Mouse (Mus musculus): ENCODE results near the gene Nrp2.

Gene Nrp2

DNA sequence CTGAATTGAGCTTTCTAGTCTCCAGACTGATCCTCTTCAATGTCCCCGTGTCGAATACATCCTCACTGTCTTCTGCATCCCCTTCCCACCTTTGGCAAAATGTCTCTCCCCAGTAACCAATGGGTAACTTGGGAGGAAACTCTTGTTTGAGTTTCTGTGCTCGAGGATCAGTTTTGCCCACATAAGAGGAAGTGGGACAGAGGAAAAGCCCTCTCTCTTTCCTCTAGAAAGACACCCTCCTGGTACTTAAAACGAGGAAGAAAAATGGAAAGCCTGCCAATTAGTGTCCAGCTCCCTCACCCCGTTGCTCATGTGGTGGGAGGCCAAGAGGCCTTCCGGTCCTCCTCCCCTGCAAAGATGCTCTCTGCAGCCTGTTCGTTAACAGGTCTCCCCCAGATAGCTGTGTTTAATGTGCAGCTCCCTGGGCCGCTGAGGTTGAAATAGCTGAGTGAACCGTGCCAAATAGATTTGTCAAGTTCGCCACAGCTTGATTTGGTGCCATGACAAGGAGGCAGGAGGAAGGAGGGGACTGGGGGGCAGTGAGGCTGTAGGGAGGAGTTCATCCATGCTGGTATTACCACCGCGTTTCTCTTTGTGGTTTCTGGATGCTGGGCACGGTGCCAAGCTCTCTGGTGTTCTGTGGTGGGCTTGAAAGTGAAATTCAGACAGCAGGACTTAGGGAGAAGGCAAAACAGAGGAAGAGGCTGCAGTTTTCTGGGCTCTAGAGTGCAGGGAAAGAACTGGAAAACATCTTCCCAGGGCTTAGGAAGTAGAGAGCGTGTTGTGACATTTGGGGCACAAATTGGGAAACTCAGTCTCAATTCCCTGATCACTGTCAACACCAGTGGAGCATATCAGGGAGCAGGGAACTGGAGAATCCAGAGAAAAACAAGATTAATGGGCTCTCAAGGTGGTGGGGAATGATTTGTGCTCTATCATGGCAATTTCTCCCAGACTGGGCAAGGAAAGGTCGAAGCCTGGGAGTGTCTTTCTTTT lies 48.2 kb downstream of the Nrp2 start:
- DNase-seq (ENCODE audit: low spot score in 2 of 2), result no peak

DNA sequence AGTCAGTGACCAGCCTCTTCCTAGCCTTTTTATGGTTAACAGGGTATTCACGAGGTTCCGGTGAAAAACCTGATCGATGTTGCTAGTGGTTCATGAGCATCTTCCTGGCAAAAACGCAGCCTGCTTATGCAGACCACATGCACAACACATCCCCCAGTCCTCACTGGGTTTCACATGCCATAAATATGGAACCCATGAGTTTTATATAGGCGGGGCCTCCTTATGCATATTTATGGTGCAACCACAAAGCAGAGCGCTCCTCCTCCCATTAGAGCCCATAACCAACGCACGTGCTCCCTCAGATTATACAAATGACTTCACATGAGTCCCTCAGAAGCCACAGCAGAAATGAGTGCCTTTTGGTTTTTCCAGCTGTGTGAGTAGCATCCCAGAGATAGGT lies 49.0 kb downstream of the Nrp2 start:
- no peak for DNase-seq (ENCODE audit: low spot score in 2 of 2)

DNA sequence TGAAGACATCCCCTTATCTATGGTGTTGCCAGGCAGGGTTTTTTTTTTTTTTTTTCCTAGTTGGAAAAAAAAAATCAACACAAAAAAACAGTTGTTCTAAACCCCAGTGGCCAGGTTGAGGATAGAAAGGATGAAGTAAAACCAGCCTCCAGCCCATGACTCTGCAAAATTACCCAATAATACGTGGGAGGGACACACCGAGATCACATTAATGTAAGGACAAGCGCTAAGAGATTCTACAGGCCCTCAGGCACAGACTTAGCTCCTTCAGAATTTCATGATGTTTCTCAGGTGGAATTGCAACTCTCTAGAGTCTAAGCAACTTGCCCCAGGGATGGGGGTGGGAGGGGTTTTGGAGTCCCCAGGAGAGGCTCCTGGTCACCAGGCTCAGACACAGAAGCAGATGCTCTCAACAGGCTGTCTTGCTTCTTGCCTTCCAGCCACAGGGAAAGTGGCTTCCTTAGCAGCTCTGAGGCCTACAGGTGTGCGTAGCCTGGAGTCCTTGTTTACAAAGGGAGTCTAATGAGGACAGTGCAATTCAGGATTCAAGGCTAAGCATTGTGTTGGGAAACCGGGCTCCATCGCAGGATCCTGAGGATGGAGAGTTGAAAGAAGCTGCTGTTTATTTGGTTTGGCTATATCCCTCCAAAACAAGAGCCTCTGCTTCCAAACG lies 49.7 kb downstream of the Nrp2 start:
- DNase-seq (ENCODE audit: low spot score in 2 of 2), result no peak

- no peak for DNase-seq (ENCODE audit: low spot score in 2 of 2)
These were observed 51.2 kb downstream of the Nrp2 start for GRCm38 (mm10) chr1:62754066-62754835.

DNA sequence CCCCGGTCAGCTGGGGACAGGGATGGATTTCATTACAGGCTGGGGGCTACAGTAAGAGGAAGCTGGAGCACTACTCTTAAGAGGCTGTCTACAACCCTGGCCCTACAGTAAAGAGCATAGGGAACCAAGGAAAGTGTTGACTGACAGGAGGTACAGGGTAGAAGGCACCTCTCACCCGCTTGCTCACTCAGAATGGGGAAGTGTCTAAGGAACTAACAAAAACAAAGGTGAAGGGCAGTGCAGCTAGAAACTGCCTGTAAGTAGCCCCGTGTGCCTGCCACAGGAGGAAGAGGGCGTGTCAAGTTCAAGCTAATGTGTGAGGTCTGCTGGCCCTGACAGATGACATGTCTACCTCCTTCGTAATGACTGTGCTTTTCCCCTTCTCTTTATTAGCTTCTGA lies 57.0 kb downstream of the Nrp2 start:
- peak in 1 of 2 experiments; percentile 43 for DNase-seq (ENCODE audit: low spot score in 2 of 2)

- DNase-seq (ENCODE audit: low spot score in 2 of 2), result no peak
These were observed 57.5 kb downstream of the Nrp2 start for GRCm38 (mm10) chr1:62760565-62760964.

DNA sequence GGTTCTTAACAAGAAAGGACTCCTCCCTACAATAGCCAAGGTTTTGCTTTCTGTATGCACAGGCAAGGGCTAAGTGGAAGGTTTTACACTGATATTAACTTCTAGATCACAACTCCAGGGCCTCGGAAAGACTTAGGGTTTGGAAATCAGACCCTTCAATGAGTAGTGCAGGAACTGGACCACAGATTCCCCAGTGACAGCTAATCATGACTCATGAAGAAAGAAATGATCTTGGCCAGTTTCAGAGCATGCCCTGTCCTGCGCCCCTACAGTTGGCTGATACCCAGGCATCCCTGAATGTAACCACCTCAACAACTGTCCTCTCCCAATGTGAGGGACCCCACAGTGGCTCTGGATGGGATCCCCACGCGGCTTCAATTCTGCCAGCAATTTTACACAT lies 60.7 kb downstream of the Nrp2 start:
- no peak for DNase-seq (ENCODE audit: low spot score in 2 of 2)

DNA sequence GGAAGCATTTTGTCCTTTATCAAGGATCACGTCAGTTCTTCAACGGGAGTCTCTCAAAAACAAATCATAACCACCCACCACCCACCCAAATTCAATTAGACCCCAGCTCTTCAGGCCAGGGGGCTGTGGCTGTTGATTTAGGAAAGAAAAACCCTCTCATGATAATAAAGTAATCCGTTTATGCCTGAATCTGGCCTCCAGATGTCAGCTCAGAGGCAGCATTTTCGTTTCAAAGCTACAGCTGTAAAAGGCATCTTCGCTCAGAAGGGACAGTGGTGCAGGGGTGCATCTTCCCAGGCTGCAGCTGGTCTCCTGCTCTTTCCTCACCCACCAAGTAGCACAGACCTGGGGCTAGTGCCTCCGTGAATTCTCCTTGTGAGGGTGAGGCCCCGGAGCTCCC lies 62.1 kb downstream of the Nrp2 start:
- no peak for DNase-seq (ENCODE audit: low spot score in 2 of 2)

DNA sequence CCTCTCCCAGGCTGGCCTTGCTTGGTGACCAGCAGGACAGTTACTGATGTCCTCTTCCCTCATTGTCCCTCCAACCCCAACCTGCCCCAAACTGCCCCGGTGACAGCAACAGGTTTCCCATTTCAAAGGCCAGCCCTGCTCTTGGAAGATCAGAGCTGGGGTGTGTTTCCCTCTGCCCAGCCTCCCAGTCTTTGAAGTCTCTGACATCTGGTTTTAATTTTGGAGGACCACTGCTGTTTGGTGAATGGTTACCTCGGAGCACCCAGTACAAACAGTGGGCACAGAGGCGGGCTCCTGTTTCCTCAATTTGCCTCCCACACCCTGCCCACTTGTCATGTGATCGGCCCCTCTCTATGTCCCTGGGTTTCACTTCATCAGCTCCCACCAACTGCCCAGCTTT lies 63.7 kb downstream of the Nrp2 start:
- no peak for DNase-seq (ENCODE audit: low spot score in 2 of 2)

DNA sequence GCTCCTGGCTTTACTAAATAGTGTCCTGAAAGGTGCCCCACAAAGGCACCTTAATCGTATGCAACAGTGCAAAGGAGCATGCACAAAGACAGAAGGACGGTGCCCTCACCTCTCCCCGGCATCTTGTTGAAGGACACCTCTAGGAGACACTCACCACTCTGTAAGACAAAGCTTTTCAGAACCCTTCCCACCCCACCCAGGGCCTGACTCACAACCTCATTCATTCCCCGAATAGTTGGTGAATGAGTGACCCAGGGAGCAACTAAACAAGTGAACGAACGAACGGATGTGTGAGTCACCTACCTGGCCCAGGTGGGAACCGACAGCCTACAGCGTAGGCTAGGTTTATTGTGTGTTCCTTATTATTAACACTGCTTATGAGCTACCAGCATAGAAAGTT lies 64.5 kb downstream of the Nrp2 start:
- DNase-seq (ENCODE audit: low spot score in 2 of 2), result no peak

GRCm38 (mm10) chr1:62770576-62770975 lies 67.5 kb downstream of the Nrp2 start:
- DNase-seq (ENCODE audit: low spot score in 2 of 2), result no peak

DNA sequence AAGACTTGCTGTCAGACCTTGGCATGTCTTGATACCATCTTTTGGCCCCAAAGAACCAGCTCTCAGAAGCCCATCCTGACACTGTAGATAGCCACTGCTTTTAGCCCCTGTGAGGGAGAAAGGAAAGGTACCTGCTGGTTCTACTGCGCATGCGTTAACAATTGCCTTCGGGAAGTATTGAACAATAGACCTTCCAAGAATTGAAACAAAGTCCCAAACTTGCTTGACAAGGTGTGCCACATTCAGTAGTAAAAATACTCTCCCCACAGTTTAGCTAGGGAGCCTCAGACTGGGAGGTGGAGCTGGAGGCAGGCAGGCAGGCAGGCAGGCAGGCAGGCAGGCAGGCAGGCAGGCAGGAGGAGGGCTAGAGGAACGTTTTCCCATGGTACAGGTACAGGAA lies 69.3 kb downstream of the Nrp2 start:
- DNase-seq (ENCODE audit: low spot score in 2 of 2), result no peak

- no peak for DNase-seq (ENCODE audit: low spot score in 2 of 2)
These were observed 70.2 kb downstream of the Nrp2 start for GRCm38 (mm10) chr1:62773105-62773920.

- DNase-seq (ENCODE audit: low spot score in 2 of 2), result no peak
These were observed 70.8 kb downstream of the Nrp2 start for GRCm38 (mm10) chr1:62773921-62774191.

DNA sequence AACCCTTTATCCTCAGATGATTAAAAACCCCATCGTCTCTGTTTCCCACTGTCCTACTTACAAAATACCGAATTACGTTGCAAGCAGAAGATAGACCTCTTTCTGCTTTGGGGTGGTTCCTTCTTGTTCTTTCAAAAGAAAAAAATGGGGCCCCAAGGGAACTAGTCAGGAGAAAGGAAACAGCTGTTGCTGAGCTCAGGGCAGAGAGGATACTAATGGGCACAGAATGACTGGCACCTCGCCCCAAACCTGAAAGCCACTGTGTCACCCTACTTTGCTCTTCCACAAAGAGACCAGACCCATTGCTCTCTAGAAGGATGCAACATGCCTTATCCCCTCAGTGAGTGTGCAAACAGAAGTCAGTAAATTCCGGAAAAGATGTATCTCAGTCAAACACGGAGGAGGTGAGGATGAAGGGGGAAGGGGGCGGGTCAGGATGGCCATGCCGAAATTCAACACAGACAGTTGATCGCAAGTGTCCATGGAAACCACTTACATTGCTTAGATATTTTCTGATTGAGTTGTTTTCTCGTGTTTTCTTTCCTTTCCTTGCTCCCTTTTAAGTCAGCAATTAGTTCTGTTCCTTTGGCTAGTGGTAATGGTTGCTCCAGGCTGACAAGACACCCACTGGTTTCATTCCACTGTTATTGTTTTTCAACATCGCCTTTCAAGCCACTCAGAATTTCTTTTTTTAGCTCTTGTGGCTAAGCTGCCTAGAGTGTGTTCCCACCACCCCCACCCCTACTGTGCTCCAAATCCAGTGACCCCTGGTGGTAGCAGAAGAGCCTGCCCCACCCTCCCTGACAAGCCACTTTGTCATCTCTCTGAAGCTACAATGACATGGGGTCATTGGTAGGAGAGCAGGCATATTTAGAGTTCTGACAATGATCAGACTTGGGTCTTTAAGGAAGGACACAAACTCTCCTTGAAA lies 71.5 kb downstream of the Nrp2 start:
- DNase-seq (ENCODE audit: low spot score in 2 of 2), result no peak

- no peak for DNase-seq (ENCODE audit: low spot score in 2 of 2)
These were observed 74.5 kb downstream of the Nrp2 start for GRCm38 (mm10) chr1:62777320-62778235.

- DNase-seq (ENCODE audit: low spot score in 2 of 2), result no peak
These were observed 75.8 kb downstream of the Nrp2 start for GRCm38 (mm10) chr1:62778910-62779309.

DNA sequence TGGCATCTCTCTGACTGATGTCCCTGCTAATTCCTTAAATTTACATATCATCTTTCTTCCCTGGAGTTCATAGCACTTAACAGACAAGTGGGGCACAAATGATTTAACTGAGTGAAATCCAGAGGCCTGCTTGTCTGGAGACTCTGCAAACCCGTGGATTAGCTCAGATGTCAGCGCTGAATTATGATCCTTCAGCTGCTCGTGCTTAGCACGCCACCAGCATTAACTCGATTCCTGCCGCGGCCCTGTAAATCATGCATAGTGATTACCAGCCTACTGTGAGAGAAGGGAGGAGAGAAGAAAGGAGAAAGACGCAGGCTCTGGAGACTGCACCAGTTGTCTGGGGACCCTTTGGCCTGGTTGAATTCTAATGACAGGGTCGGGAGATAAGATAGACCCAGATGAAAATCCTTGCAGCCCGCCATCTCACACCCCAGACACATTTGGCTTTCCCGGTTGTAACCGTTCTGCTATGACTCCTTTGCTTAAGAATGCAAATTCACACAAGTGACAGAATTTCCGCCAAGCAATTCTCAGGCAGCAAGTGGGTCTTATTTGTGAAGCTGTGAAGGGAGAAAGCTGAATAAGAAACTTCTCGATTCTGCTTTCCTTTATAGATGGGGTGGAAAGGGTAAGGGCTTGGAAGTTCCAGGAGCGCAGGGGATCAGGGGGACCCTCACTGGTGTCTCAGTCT lies 77.1 kb downstream of the Nrp2 start:
- no peak for DNase-seq (ENCODE audit: low spot score in 2 of 2)

- DNase-seq (ENCODE audit: low spot score in 2 of 2), result no peak
These were observed 79.1 kb downstream of the Nrp2 start for GRCm38 (mm10) chr1:62782155-62782554.

Data from spleen, postnatal 10 days (tissue).